Mouse (Mus musculus) lung, embryonic 14.5 days (tissue): ENCODE results near the gene Kif21b. TPM values are rescaled to one million over a fixed set of nuclear protein-coding genes. Genes with fewer than 3 reads are reported as not detected.

Experiments
- ATAC-seq: fragments of 200-750 bp; cut with Nextera tagmentation; 2 replicates; pipeline ENCODE4 v1.8.0; 2017; ENCODE audit warnings: mild to moderate bottlenecking, moderate TSS enrichment, moderate library complexity; ENCODE audit not compliant: insufficient read depth
- DNase-seq: peaks from one replicate; pipeline ENCODE4 v3.0.0-alpha.2; 2015
- H3K27ac ChIP-seq: fragments of 300-500 bp; sonication (generic); 2 replicates; pipeline ENCODE4 v1.5.1; 2014; ENCODE audit warnings: low read depth, mild to moderate bottlenecking, moderate library complexity
- H3K27me3 ChIP-seq: fragments of 300-500 bp; sonication (generic); 2 replicates; pipeline ENCODE4 v1.6.1; 2014; ENCODE audit warnings: low read length, control low read depth; ENCODE audit not compliant: insufficient read depth
- H3K36me3 ChIP-seq: fragments of 300-500 bp; sonication (generic); 2 replicates; pipeline ENCODE4 v1.6.1; 2014; ENCODE audit warnings: control low read depth; ENCODE audit not compliant: insufficient read depth
- H3K4me1 ChIP-seq: fragments of 300-500 bp; sonication (generic); 2 replicates; pipeline ENCODE4 v1.6.1; 2014; ENCODE audit warnings: antibody characterized with exemption, control low read depth; ENCODE audit not compliant: insufficient read depth
- H3K4me2 ChIP-seq: fragments of 300-500 bp; sonication (generic); 2 replicates; pipeline ENCODE4 v1.6.1; 2014; ENCODE audit warnings: mild to moderate bottlenecking
- H3K4me3 ChIP-seq: fragments of 300-500 bp; sonication (generic); 2 replicates; pipeline ENCODE4 v1.5.1; 2014; ENCODE audit warnings: low read depth, low read length
- H3K9ac ChIP-seq: fragments of 300-500 bp; sonication (generic); 2 replicates; pipeline ENCODE4 v1.6.1; 2014
- H3K9me3 ChIP-seq: fragments of 300-500 bp; sonication (generic); 2 replicates; pipeline ENCODE4 v1.6.1; 2016; ENCODE audit warnings: low read depth, low read length, control low read depth
- CTCF ChIP-seq: IDR thresholded peaks from 2 replicates; pipeline ENCODE4 v1.5.1; 2016; ENCODE audit warnings: antibody characterized with exemption, low read depth
- WGBS: fragments of 180-500 bp; shearing (Covaris S2); extraction: QIAGEN DNeasy Blood & Tissue Kit; methylation state at CpG from one replicate; pipeline ENCODE4 v1.1.7; 2014; 5-methylcytosine and 5-hydroxymethylcytosine counted together
- polyA plus RNA-seq: library from polyadenylated mRNA; unstranded; fragments of >200 nt; fragmentation: Nextera tagmentation; extraction: Ambion mirVana; gene quantifications from 2 replicates; pipeline ENCODE4 v1.2.1, GENCODE M21; 2014

Kif21b gene
- polyA plus RNA-seq, 1 experiment from 2014 or later = 4.1 TPM

- ATAC-seq = peak; percentile 25; the same call in 1 of the 2 replicates
- peak; percentile 82 for TF ChIP-seq CTCF
- peaks cover 22% of the 10 kb centered on the region for H3K36me3 ChIP-seq
- no peaks in the 10 kb centered on the region for H3K27me3 ChIP-seq
- DNase-seq = peak; percentile 78
- H3K9ac ChIP-seq = no peak overlapping the region
- no peaks in the 10 kb centered on the region; the same call in 1 of the 2 replicates for H3K4me1 ChIP-seq
- no peak overlapping the region for H3K27ac ChIP-seq
- 32% methylated on average over 6 of the region's 6 CpGs for WGBS
- no peaks in the 10 kb centered on the region for H3K9me3 ChIP-seq
- H3K4me3 ChIP-seq = no peak overlapping the region
- no peak overlapping the region for H3K4me2 ChIP-seq
These were observed 44.0 kb downstream of the Kif21b start for GRCm38 (mm10) chr1:136175183-136175582.

GRCm38 (mm10) chr1:136177085-136177484 is 45.9 kb downstream of the Kif21b start:
- Histone ChIP-seq H3K4me2 (no peak overlapping the region), H3K27ac (no peak overlapping the region), H3K4me3 (no peak overlapping the region), H3K4me1 (no peaks in the 10 kb centered on the region; the same call in 1 of the 2 replicates), H3K9ac (no peak overlapping the region), H3K36me3 (peaks cover 14% of the 10 kb centered on the region; the same call in 1 of the 2 replicates), H3K9me3 (no peaks in the 10 kb centered on the region), H3K27me3 (no peaks in the 10 kb centered on the region)
- WGBS = 64% methylated on average over 2 of the region's 2 CpGs
- ATAC-seq = no peak
- no peak for DNase-seq
- no peak for TF ChIP-seq CTCF

GRCm38 (mm10) chr1:136178741-136179140 is 47.6 kb downstream of the Kif21b start:
- no peak for TF ChIP-seq CTCF
- no peak for DNase-seq
- Histone ChIP-seq H3K27me3 (no peaks in the 10 kb centered on the region), H3K27ac (no peak overlapping the region), H3K4me1 (no peaks in the 10 kb centered on the region; the same call in 1 of the 2 replicates), H3K4me3 (no peak overlapping the region), H3K36me3 (peaks cover 11% of the 10 kb centered on the region; the same call in 1 of the 2 replicates), H3K9ac (no peak overlapping the region), H3K4me2 (no peak overlapping the region), H3K9me3 (no peaks in the 10 kb centered on the region)
- no peak for ATAC-seq
- 45% methylated on average over 6 of the region's 6 CpGs for WGBS

GRCm38 (mm10) chr1:136179511-136180001 is 48.4 kb downstream of the Kif21b start:
- WGBS = 40% methylated on average over 2 of the region's 2 CpGs
- no peak for DNase-seq
- Histone ChIP-seq H3K36me3 (peaks cover 11% of the 10 kb centered on the region; the same call in 1 of the 2 replicates), H3K9me3 (no peaks in the 10 kb centered on the region), H3K9ac (no peak overlapping the region), H3K4me3 (no peak overlapping the region), H3K4me1 (no peaks in the 10 kb centered on the region), H3K27ac (no peak overlapping the region), H3K4me2 (no peak overlapping the region), H3K27me3 (no peaks in the 10 kb centered on the region)
- TF ChIP-seq CTCF = no peak
- ATAC-seq = no peak

- TF ChIP-seq CTCF = no peak
- no peak overlapping the region for H3K27ac ChIP-seq
- no peak overlapping the region for H3K4me2 ChIP-seq
- DNase-seq (no peak), ATAC-seq (no peak)
- WGBS = 88% methylated on average over 5 of the region's 5 CpGs
- no peaks in the 10 kb centered on the region for H3K9me3 ChIP-seq
- H3K27me3 ChIP-seq = no peaks in the 10 kb centered on the region
- no peak overlapping the region for H3K9ac ChIP-seq
- H3K4me3 ChIP-seq = no peak overlapping the region
- H3K36me3 ChIP-seq = no peaks in the 10 kb centered on the region
- no peaks in the 10 kb centered on the region for H3K4me1 ChIP-seq
These were observed 58.8 kb downstream of the Kif21b start for GRCm38 (mm10) chr1:136190033-136190432.

- 53% methylated on average over 3 of the region's 3 CpGs for WGBS
- peaks cover 31% of the 10 kb centered on the region for H3K36me3 ChIP-seq
- H3K27ac ChIP-seq = no peak within 1 kb of the TSS
- H3K4me2 ChIP-seq = no peak within 1 kb of the TSS
- no peaks in the 10 kb centered on the region for H3K9me3 ChIP-seq
- peak; percentile 72 for TF ChIP-seq CTCF
- H3K9ac ChIP-seq = no peak within 1 kb of the TSS
- H3K4me3 ChIP-seq = no peak within 1 kb of the TSS
- ATAC-seq = 0 out of 2 replicates have a peak, but pooled peaks have one; percentile 47
- no peaks in the 10 kb centered on the region for H3K27me3 ChIP-seq
- no peaks in the 10 kb centered on the region for H3K4me1 ChIP-seq
- peak; percentile 70 for DNase-seq
These were observed 81.6 kb downstream of the Kif21b start, which contains the start of gene Mroh3 for GRCm38 (mm10) chr1:136212803-136213202. Gene Mroh3, minus strand, starts transcription at chr1:136212828.

GRCm38 (mm10) chr1:136214304-136214703 is 83.1 kb downstream of the Kif21b start:
- H3K4me1 ChIP-seq = no peaks in the 10 kb centered on the region
- no peak overlapping the region for H3K27ac ChIP-seq
- TF ChIP-seq CTCF = no peak
- DNase-seq (no peak), ATAC-seq (no peak)
- no peaks in the 10 kb centered on the region for H3K27me3 ChIP-seq
- H3K4me3 ChIP-seq = no peak overlapping the region
- WGBS = 66% methylated on average over 15 of the region's 15 CpGs
- no peaks in the 10 kb centered on the region for H3K9me3 ChIP-seq
- no peak overlapping the region for H3K9ac ChIP-seq
- no peak overlapping the region for H3K4me2 ChIP-seq
- H3K36me3 ChIP-seq = peaks cover 46% of the 10 kb centered on the region
